Mouse (Mus musculus): ENCODE measurements around the gene Coq10b.

- TF ChIP-seq CTCF (IDR thresholded peaks at IDR 0.05) (no peak), EP300 (IDR thresholded peaks at IDR 0.05) (no peak)
These were observed 36.3 kb downstream of the Coq10b start for GRCm38 (mm10) chr1:55088611-55089497.
